Mouse (Mus musculus): ENCODE data around the gene Nhej1.

The Nhej1 gene

DNA sequence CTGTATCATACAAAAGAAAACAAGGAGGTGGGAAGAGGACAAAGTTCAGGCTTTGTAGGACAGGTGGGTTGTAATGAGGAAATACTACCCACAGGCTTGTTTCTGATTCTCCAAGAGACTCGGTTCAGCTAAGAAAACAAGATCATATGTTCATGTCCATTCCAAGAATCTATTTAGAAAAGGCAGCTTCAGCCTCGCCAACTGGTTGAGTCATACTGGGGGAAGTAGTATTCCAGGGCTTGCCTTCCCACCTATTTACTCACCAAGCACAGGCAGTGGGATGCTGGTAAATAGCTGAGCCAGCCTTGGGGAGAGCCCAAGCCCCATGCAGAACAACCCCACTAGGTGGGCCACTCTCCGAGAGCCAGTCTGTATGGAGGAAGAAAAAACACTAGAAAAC is 3.6 kb upstream of the Nhej1 start:
- DNase-seq (ENCODE audit: low read depth, low spot score) = no peak

- no peak for DNase-seq (ENCODE audit: low read depth, low spot score)
These were observed 418 bp upstream of the Nhej1 start for GRCm38 (mm10) chr1:75125418-75125817.

DNA sequence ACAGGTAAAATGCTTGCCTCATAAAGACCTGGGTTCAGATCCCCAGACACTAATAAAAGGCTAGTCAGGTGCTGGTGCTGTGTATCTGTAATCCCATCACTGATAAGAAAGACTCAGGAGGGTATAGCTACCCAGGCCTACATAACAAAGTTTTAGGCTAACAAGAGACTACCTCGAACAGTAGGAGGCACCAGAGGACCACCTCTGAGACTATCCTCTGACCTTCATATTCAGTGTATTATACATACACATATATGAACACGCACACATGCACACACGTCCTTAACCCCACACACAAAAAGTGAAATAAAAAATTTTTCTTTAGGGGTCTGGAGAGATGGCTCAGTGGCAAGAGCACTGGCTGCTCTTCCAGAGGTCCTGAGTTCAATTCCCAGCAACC is 2.8 kb downstream of the Nhej1 start:
- DNase-seq (ENCODE audit: low read depth, low spot score) = no peak

DNA sequence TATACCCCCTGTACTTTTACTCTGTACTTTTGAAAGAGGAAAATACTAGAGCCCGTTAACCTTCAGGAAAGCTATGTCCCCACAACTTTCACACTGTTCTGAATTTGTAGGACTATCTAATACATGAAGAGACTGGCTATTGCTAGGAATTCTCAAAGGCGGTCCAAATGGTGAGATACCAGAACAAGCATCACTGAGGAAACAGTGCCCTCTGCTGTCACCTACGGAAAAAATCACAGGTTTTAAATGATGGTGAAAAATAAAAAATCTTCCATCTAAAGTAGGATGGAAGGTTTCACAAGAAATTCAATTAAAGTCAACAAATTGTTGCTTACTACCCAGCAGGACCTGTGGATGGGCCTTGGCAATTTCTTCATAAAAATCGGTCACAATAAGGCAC is 72.9 kb downstream of the Nhej1 start:
- DNase-seq (ENCODE audit: low read depth, low spot score) = peak; percentile 17

GRCm38 (mm10) chr1:75051428-75051827 is 73.6 kb downstream of the Nhej1 start:
- DNase-seq (ENCODE audit: low read depth, low spot score) = no peak

DNA sequence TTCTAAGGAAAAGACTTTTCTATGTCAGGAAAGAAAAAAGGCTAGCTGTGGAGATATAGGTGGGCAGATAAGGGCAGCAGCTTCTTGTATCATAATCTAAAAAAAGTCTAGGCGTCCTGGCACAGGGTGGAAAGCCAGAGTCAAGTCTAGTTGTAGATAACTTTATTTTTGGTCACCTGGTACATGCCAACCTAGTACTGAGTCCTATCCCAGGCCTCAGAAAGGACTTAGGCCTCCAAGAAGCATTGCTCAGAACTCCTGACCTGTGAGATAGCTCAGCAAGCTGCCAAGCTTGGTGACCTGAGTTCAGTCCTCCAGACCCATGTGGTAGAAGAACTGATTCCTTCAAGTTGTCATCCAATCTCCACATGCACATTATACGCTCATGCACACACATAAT is 76.4 kb downstream of the Nhej1 start:
- DNase-seq (ENCODE audit: low read depth, low spot score) = no peak

- no peak for DNase-seq (ENCODE audit: low read depth, low spot score)
These were observed 77.0 kb downstream of the Nhej1 start for GRCm38 (mm10) chr1:75048041-75048440.

DNA sequence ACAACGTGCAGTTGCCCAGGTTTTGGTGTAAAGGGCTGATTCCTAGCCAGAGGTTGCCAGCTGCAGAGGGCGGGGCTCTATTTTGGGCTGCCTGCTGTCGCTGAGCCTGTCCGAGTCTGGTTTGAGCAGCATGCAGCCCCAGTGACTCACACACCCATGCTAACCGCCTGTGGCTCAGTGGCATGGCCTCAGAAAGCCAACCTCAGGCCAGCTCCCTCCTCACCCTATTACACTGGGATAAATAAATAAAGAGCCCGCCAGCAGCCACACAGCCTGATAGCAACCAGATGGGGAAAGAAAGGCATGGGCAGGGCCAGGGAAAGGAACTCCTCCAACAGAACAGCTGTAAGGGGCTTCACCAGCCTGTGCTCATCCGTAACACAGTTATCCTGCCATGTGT is 84.6 kb downstream of the Nhej1 start:
- DNase-seq (ENCODE audit: low read depth, low spot score) = peak; percentile 46

GRCm38 (mm10) chr1:75032041-75032440 is 93.0 kb downstream of the Nhej1 start:
- DNase-seq (ENCODE audit: low read depth, low spot score) = no peak

GRCm38 (mm10) chr1:75027061-75027779 is 97.8 kb downstream of the Nhej1 start:
- no peak for DNase-seq (ENCODE audit: low read depth, low spot score)

GRCm38 (mm10) chr1:75024419-75025199 is 100.4 kb downstream of the Nhej1 start:
- DNase-seq (ENCODE audit: low read depth, low spot score) = no peak

DNA sequence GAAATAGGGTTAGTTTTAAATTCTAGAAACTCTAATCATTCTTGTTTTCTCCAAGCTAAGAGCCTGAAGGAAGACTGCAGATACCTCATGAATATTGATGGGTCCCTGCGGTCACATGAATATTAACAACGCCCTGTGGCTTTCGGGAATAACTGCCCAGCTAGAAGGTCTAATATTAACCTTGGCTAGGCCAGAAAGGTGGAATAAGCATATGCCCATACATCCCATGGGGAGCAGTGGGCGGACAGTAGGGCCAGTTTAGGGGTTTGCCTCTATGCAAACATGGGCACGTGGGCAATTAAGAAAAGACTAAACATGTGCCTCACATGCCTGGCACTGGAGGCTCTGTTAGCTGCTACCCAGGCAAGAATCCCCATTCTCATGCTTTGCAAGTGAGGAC is 102.8 kb downstream of the Nhej1 start:
- no peak for DNase-seq (ENCODE audit: low read depth, low spot score)

- peak; percentile 76 for DNase-seq (ENCODE audit: low read depth, low spot score)
These were observed 108.2 kb downstream of the Nhej1 start for GRCm38 (mm10) chr1:75016846-75017245.

GRCm38 (mm10) chr1:75015551-75016265 is 109.3 kb downstream of the Nhej1 start:
- no peak for DNase-seq (ENCODE audit: low read depth, low spot score)

- no peak for DNase-seq (ENCODE audit: low read depth, low spot score)
These were observed 110.7 kb downstream of the Nhej1 start for GRCm38 (mm10) chr1:75014210-75014845.

DNA sequence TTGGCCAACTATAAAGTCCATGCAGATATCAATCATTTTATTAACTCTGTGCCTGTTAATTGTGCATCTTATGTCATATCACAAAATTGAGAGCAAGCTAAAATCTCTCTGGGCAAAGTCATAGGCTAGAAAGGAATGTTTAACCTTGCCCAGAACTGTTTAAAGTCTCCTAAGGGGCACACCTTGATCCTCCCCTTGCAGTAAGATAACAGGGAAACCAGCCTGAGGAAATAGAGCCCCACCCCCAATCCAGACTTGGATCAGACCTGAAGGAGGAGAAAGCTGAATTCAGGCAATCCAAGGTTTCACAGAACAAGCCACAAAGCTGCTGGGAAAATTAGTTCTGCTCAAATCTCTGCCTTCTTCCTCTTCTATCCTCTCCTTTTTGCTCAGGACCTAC is 114.2 kb downstream of the Nhej1 start:
- no peak for DNase-seq (ENCODE audit: low read depth, low spot score)

DNA sequence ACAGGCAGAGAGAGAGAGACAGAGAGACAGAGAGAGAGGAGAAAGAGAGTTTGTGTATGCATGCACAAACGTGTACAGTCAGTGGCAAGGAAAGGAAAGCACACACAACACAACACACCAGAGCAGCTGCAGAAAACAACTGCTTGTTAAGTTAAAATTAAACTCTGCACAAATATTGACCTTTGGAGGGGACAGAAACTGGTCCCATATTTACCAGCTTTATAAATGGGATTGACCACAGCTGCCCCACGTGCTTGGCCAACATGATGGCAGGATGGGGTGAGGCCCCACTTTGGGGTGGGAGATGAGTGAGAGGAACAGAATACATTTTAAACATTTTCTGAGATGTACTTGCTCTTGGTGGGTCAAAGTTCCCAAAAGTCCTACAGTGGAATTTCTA is 114.8 kb downstream of the Nhej1 start:
- no peak for DNase-seq (ENCODE audit: low read depth, low spot score)

DNA sequence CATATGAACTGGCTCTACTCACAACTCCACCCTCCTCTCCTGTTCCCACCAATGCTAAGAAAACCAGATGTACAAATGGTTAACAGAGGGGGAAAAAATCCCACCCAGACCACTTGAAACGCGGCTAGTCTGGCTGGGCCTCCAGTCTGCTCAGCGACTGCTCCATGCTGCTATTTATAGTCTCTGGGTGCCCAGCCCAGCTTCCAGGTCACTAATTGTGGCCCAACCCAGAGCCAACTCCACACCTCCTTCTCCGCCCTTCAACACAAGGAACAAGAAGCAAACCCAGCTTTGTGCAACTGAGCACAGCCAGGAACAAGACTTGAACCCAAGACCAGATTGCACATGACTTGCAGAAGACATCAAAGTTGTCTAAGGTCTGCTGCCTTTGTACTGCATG is 119.0 kb downstream of the Nhej1 start:
- DNase-seq (ENCODE audit: low read depth, low spot score) = no peak

GRCm38 (mm10) chr1:75001183-75001582 is 123.8 kb downstream of the Nhej1 start:
- DNase-seq (ENCODE audit: low read depth, low spot score) = no peak

GRCm38 (mm10) chr1:75000496-75000895 is 124.5 kb downstream of the Nhej1 start:
- DNase-seq (ENCODE audit: low read depth, low spot score) = peak; percentile 56

- DNase-seq (ENCODE audit: low read depth, low spot score) = no peak
These were observed 125.8 kb downstream of the Nhej1 start for GRCm38 (mm10) chr1:74999173-74999572.

GRCm38 (mm10) chr1:74997231-74997630 is 127.8 kb downstream of the Nhej1 start:
- no peak for DNase-seq (ENCODE audit: low read depth, low spot score)
